Mouse (Mus musculus): ENCODE measurements at regions not wholly inside any gene's neighbourhood (a gene's known extent, or its start where the extent isn't known, plus 50 kb on each side); places are given as distances from the start of the nearest gene placed in this dataset.
"Not testable (repeated sequence)": the region's sequence is repeated elsewhere in the genome, so short reads cannot be mapped to it uniquely, and the experiment has no call there.

GRCm38 (mm10) chr4:71295716-71296115, 462.0 kb downstream of the Gm11232 start:
- H3K4me3 ChIP-seq; H3K27ac ChIP-seq (replicated peaks); H3K4me1 ChIP-seq (replicated peaks); H3K27me3 ChIP-seq; H3K9ac ChIP-seq; H3K4me2 ChIP-seq; ATAC-seq (ENCODE audit: low FRiP score, low read depth); H3K36me3 ChIP-seq; H3K9me3 ChIP-seq: not testable (repeated sequence)
- WGBS = 82% methylated on average over 3 of the region's 3 CpGs

- no peak overlapping the region for H3K4me2 ChIP-seq
- no peaks in the 10 kb centered on the region for H3K27me3 ChIP-seq
- no peak overlapping the region for H3K4me3 ChIP-seq
- no peak overlapping the region for H3K27ac ChIP-seq (replicated peaks)
- no peak overlapping the region for H3K9ac ChIP-seq
- ATAC-seq (ENCODE audit: low FRiP score, low read depth) = no peak
- H3K4me1 ChIP-seq (replicated peaks) = no peaks in the 10 kb centered on the region
- H3K36me3 ChIP-seq = no peaks in the 10 kb centered on the region
- 86% methylated on average over 10 of the region's 10 CpGs for WGBS
- no peaks in the 10 kb centered on the region for H3K9me3 ChIP-seq
These were observed 466.0 kb downstream of the Gm11232 start for GRCm38 (mm10) chr4:71291741-71292149.

GRCm38 (mm10) chr4:71291111-71291740, 466.5 kb downstream of the Gm11232 start:
- WGBS = 96% methylated on average over 22 of the region's 22 CpGs

GRCm38 (mm10) chr4:71283147-71283546, 474.6 kb downstream of the Gm11232 start:
- Histone ChIP-seq H3K4me1 (replicated peaks) (no peaks in the 10 kb centered on the region), H3K9me3 (no peaks in the 10 kb centered on the region), H3K36me3 (no peaks in the 10 kb centered on the region), H3K4me3 (no peak overlapping the region), H3K4me2 (no peak overlapping the region), H3K27me3 (no peaks in the 10 kb centered on the region), H3K27ac (replicated peaks) (no peak overlapping the region), H3K9ac (no peak overlapping the region)
- WGBS = 97% methylated on average over 1 of the region's 1 CpGs
- no peak for ATAC-seq (ENCODE audit: low FRiP score, low read depth)

More at GRCm38 (mm10) chr4:71291111-71291740, 466.5 kb downstream of the Gm11232 start:
- not testable (repeated sequence) for H3K4me1 ChIP-seq (replicated peaks); H3K4me2 ChIP-seq; ATAC-seq (ENCODE audit: low FRiP score, low read depth); H3K9me3 ChIP-seq; H3K27me3 ChIP-seq; H3K9ac ChIP-seq; H3K36me3 ChIP-seq; H3K4me3 ChIP-seq; H3K27ac ChIP-seq (replicated peaks)

- no peak overlapping the region for H3K4me3 ChIP-seq
- no peaks in the 10 kb centered on the region for H3K9me3 ChIP-seq
- H3K27ac ChIP-seq (replicated peaks) = no peak overlapping the region
- 88% methylated on average over 1 of the region's 1 CpGs for WGBS
- no peak overlapping the region for H3K9ac ChIP-seq
- H3K4me2 ChIP-seq = no peak overlapping the region
- no peaks in the 10 kb centered on the region for H3K36me3 ChIP-seq
- no peaks in the 10 kb centered on the region for H3K27me3 ChIP-seq
- H3K4me1 ChIP-seq (replicated peaks) = no peaks in the 10 kb centered on the region
- ATAC-seq (ENCODE audit: low FRiP score, low read depth) = no peak
These were observed 478.1 kb downstream of the Gm11232 start for GRCm38 (mm10) chr4:71279710-71280109.

GRCm38 (mm10) chr4:71259897-71260296, 497.9 kb downstream of the Gm11232 start:
- Histone ChIP-seq H3K9me3 (no peaks in the 10 kb centered on the region), H3K9ac (no peak overlapping the region), H3K4me1 (replicated peaks) (no peaks in the 10 kb centered on the region), H3K27me3 (no peaks in the 10 kb centered on the region), H3K4me2 (no peak overlapping the region), H3K36me3 (no peaks in the 10 kb centered on the region), H3K27ac (replicated peaks) (no peak overlapping the region), H3K4me3 (no peak overlapping the region)
- ATAC-seq (ENCODE audit: low FRiP score, low read depth) = no peak
- 78% methylated on average over 2 of the region's 2 CpGs for WGBS

- Histone ChIP-seq H3K27me3 (no peaks in the 10 kb centered on the region), H3K4me3 (no peak overlapping the region), H3K9ac (no peak overlapping the region), H3K27ac (replicated peaks) (0 out of 2 replicates have a peak overlapping the region, but pooled peaks have one; percentile 45), H3K9me3 (no peaks in the 10 kb centered on the region), H3K4me1 (replicated peaks) (0 out of 2 replicates have a peak, but pooled peaks cover 3% of the 10 kb centered on the region), H3K36me3 (no peaks in the 10 kb centered on the region), H3K4me2 (no peak overlapping the region)
- 12% methylated on average over 4 of the region's 4 CpGs for WGBS
- ATAC-seq (ENCODE audit: low FRiP score, low read depth) = peak; percentile 87
These were observed 527.3 kb downstream of the Gm11232 start for GRCm38 (mm10) chr4:71230497-71230872.

- H3K27me3 ChIP-seq = no peaks in the 10 kb centered on the region
- peak; percentile 73; the same call in 1 of the 2 replicates for ATAC-seq (ENCODE audit: low FRiP score, low read depth)
- H3K27ac ChIP-seq (replicated peaks) = 0 out of 2 replicates have a peak overlapping the region, but pooled peaks have one; percentile 45
- H3K36me3 ChIP-seq = no peaks in the 10 kb centered on the region
- 22% methylated on average over 3 of the region's 3 CpGs for WGBS
- no peak overlapping the region for H3K4me3 ChIP-seq
- 0 out of 2 replicates have a peak, but pooled peaks cover 3% of the 10 kb centered on the region for H3K4me1 ChIP-seq (replicated peaks)
- no peaks in the 10 kb centered on the region for H3K9me3 ChIP-seq
- H3K4me2 ChIP-seq = no peak overlapping the region
- H3K9ac ChIP-seq = no peak overlapping the region
These were observed 527.8 kb downstream of the Gm11232 start for GRCm38 (mm10) chr4:71229796-71230496.

- Histone ChIP-seq H3K36me3 (no peaks in the 10 kb centered on the region), H3K4me3 (no peak overlapping the region), H3K27ac (replicated peaks) (no peak overlapping the region), H3K4me2 (no peak overlapping the region), H3K4me1 (replicated peaks) (0 out of 2 replicates have a peak, but pooled peaks cover 3% of the 10 kb centered on the region), H3K27me3 (no peaks in the 10 kb centered on the region), H3K9me3 (no peaks in the 10 kb centered on the region), H3K9ac (no peak overlapping the region)
- ATAC-seq (ENCODE audit: low FRiP score, low read depth) = no peak
- 78% methylated on average over 4 of the region's 4 CpGs for WGBS
These were observed 531.1 kb downstream of the Gm11232 start for GRCm38 (mm10) chr4:71226653-71227052.

GRCm38 (mm10) chr4:71218060-71218459, 539.7 kb downstream of the Gm11232 start:
- no peaks in the 10 kb centered on the region for H3K36me3 ChIP-seq
- no peaks in the 10 kb centered on the region for H3K27me3 ChIP-seq
- H3K9ac ChIP-seq = no peak overlapping the region
- no peak overlapping the region for H3K4me3 ChIP-seq
- ATAC-seq (ENCODE audit: low FRiP score, low read depth) = no peak
- H3K4me1 ChIP-seq (replicated peaks) = no peaks in the 10 kb centered on the region
- WGBS = 87% methylated on average over 3 of the region's 3 CpGs
- no peaks in the 10 kb centered on the region for H3K9me3 ChIP-seq
- no peak overlapping the region for H3K27ac ChIP-seq (replicated peaks)
- H3K4me2 ChIP-seq = no peak overlapping the region

GRCm38 (mm10) chr4:71187801-71188200, 570.0 kb downstream of the Gm11232 start:
- 60% methylated on average over 1 of the region's 1 CpGs for WGBS
- Histone ChIP-seq H3K27ac (replicated peaks) (no peak overlapping the region), H3K4me2 (no peak overlapping the region), H3K9me3 (no peaks in the 10 kb centered on the region), H3K27me3 (no peaks in the 10 kb centered on the region), H3K4me1 (replicated peaks) (no peaks in the 10 kb centered on the region), H3K4me3 (no peak overlapping the region), H3K36me3 (no peaks in the 10 kb centered on the region), H3K9ac (no peak overlapping the region)
- no peak for ATAC-seq (ENCODE audit: low FRiP score, low read depth)

GRCm38 (mm10) chr4:71177661-71178060, 580.1 kb downstream of the Gm11232 start:
- WGBS = 85% methylated on average over 2 of the region's 2 CpGs
- H3K9ac ChIP-seq = no peak overlapping the region
- no peak overlapping the region for H3K4me3 ChIP-seq
- no peak for ATAC-seq (ENCODE audit: low FRiP score, low read depth)
- no peaks in the 10 kb centered on the region for H3K36me3 ChIP-seq
- H3K9me3 ChIP-seq = no peaks in the 10 kb centered on the region
- no peak overlapping the region for H3K27ac ChIP-seq (replicated peaks)
- H3K4me1 ChIP-seq (replicated peaks) = no peaks in the 10 kb centered on the region
- H3K4me2 ChIP-seq = no peak overlapping the region
- H3K27me3 ChIP-seq = no peaks in the 10 kb centered on the region

Data from hindbrain, embryonic 15.5 days (tissue).